Mouse (Mus musculus) thymus, postnatal 4 days (tissue): ENCODE data around the gene Rnf168.
"Not testable (repeated sequence)": the region's sequence is repeated elsewhere in the genome, so short reads cannot be mapped to it uniquely, and the experiment has no call there.

ENCODE experiments used
- DNase-seq: peaks from one replicate; pipeline ENCODE4 v3.0.0; 2021

Gene Rnf168

DNA sequence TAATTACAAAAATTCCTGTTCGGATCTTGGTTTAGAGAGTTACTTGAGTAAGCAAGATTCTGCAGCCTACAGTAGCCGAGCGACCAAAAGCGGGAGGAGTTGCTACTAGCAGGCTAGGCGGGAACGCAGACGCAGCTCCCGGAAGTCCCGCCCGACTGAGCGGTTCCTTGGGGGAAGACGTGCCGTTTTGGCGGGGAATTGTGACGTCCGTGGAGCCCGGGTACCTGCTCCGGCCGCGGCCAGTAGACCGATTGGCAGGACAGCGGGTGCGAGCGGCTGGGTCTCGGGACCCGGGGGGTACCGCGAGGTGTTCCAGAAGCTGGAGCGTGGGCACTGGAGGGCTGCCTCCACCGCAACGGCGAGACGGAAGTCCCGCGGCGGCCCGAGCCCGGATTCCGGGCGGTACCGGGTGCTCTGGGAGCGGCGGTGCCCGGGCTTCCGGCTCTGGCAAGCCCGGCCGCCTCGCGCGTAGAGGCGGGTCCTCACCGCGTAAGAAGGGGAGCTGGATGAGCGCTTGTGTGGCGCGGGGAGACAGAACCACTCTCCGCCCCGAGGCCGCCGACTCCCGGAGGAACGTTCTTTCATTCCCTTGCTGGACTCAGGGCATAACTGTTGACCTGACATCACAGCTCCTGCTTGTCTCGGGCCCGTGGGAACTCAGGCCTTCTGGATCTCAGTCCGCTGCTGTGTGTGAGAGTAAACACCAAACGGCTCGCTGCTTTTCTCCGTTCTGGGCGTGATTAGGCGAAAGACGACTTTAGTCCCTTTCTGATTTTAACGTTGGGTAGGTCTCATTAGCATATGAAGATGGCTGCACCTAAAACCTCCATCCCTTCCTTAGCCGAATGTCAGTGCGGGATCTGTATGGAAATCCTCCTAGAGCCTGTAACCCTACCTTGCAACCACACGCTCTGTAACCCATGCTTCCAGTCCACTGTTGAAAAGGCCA, at the start of gene Rnf168:
Rnf168 (plus strand) TSS at position 152 of the 949 bp plus-strand sequence.
- DNase-seq, result peak; percentile 88

DNA sequence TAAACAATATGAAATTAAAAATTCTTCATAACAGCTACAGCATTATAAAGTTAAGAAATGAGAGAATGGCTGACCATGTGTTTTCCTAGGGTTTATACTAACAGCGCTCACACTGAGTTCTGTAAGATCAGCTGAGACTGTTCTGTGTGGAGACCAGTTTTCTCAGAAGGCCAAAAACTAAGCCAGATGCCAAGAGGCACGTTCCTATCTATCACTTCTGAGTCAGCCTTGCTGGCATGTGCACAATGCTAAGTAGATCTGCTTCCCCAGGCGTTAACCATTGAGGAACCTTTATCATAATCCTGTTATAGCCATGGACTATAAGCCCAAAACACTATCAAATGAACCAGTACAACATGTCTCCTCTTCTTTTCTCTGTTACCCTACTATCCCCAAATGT, 45.2 kb upstream of the Rnf168 start:
- DNase-seq, result not testable (repeated sequence)

DNA sequence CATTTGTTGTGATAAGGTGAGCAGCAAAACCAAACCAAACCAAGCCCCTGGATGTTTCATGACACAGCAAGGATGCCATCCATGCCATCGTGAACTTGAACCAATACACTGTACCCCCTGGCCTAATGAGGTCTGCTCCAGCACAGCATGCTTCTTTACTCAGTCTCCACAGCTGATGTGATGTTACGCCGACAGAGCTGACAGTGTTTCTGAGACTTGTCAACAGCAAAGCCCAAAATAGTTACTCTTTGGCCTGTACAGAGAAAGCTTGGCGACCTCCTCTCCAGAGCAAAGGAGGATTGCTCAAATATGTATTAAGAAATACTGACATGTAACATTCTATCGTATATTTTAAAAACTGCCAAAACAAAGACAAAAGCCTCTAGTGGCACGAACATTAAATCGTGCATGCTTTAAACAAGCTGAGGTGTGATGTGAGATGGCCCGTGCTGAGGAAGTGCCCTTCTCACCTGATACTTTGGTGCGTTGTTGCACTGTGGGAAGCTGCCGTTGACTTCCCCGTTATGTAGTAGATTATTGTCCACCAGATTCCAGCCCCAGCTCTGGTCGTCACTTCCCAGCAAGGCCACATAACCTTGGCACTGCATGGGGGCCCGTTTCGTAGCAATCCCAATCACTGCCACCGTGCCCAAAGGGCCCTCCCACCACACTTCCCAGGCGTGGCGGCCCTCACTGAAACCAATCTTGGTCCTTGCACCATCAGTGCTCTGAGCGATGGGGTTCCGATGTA, 39.2 kb upstream of the Rnf168 start:
- DNase-seq, result no peak

DNA sequence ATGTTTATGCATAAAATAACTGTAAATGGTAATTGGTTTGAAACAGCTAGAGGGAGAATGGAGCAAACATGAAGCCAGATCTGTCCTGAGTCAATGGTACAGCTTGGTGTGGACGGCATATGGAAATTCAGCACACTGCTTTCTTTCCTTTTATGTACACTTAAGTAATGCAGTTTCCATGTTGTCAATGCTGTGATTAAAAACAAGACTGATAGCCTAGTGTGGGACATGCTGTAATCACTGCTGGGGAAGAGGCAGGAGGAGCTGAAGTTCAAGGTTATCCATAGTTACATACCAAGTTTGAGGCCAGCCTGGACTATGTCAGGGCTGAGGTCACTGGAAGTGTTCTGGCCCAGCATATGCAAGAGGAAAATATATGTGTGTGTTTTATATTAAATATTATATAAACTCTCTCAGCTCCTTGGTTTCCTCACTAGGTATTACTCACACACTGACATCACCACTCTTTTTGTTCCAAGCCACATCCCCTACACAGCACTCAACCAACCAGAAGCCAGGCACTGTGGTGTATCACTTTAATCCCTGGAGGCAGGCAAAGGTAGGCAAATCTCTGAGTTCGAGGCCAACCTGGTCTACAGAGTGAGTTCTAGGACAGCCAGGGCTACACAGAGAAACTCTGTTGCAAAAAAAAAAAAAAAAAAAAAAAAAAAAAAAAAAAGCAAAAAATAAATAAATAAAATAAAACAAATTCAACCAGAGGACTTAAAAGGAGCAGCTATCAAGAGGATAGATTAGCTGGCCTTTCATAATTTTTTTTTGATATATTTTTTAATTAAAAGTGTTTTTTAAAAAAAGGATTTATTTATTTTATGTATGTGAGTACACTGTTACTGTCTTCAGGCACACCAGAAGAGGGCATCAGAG, 37.6 kb upstream of the Rnf168 start:
- DNase-seq, result no peak

DNA sequence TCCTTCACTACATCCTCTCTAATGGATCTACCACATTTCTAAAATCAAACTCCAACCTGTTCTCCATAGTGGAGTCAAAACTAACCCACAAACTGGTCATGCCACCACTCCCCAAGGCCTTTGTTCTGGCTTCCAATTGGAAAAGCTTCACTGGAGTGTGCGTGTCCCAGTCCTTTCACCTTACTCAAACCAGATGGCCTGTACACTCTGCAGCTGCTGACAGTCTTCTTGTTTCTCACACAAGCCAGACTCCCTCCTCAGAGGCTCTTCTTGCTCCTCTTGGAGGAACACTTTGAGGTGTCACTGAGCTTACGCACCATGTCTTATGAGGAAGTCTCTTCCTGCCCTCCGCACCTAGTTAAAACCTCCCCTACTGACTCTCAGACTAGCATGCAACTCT, 33.4 kb upstream of the Rnf168 start:
- no peak for DNase-seq

DNA sequence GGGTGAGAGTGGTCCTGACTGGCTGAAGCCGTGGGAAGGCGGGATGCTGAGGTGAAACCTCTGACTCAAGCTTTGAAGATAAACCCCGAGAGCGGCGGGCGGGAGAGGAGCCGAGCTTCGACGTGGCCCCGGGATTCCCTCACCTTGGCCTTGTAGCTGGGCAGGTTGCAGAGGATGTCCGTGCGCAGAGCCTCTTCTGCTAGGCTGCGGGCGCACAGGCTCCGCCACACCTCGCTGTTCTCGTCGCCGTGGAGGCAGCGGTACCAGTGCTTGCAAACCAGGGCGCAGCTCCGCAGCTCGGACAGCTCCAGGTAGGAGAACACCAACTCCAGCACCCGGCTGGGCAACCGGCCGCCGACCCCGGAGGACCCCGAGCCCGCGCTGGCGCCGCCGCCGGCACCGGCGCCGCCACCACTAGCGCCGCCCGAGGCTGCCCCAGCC, 30.9 kb upstream of the Rnf168 start:
- peak; percentile 67 for DNase-seq

DNA sequence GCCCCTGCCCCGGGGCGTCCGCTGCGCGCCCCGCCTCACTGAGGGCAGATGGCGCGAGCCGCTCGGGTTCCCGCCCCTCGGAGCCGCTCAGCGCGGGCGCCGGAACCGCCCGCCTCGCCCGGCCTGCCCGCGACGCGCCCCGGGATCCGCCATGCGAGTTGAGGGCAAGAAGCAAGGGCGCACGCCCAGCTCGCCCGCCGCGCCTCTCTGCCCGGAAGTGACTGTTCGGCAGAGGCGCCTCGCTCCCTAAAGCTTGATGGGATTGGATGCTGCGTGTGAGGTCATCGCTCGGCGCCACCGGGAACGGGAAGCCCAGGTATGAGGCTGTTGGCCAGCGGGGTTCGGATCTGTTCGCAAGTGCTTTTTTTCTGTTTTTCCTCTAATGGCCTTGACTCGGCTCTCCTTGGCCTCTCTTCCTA, 30.3 kb upstream of the Rnf168 start, which contains the start of the genes Fbxo45 and Wdr53:
Fbxo45 (minus strand) TSS at position 207 of the 419 bp plus-strand sequence.
Wdr53 (plus strand) TSS at position 276 of the 419 bp plus-strand sequence.
- peak; percentile 96 for DNase-seq

DNA sequence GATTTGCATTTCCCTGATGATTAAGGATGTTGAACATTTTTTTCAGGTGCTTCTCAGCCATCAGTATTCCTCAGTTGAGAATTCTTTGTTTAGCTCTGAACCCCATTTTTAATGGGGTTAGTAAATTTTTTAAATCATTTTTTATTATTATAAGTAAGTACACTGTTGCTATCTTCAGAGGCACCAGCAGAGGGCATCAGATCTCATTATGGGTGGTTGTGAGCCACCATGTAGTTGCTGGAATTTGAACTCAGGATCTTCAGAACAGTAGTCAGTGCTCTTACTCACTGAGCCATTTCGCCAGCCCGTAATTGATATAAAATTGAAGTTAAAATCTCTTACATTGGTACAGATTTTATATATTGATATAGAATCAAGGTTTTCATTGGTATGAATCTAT, 13.0 kb upstream of the Rnf168 start:
- DNase-seq, result peak; percentile 63

DNA sequence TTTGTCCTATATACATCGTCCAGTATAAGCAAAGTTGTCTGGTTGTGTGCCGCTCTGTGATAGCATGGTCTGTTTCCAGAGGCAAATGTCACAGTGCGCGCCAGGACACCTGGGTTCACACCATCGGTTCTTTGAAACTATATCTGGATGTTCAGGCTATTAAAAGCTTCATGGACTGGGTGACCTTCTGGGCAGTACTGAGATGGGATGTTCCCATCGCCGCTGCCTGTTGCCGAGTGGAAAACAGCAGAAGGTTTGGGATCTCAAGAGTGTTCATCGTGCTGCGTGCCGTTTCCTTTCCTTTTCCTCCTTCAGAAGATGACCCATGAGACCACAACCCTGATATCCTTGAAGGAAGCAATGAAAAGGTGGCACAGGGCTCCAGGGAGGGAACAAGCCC, 6.0 kb upstream of the Rnf168 start, which contains the start of gene Smco1:
Smco1 (plus strand) TSS at position 178 of the 400 bp plus-strand sequence.
- no peak for DNase-seq

DNA sequence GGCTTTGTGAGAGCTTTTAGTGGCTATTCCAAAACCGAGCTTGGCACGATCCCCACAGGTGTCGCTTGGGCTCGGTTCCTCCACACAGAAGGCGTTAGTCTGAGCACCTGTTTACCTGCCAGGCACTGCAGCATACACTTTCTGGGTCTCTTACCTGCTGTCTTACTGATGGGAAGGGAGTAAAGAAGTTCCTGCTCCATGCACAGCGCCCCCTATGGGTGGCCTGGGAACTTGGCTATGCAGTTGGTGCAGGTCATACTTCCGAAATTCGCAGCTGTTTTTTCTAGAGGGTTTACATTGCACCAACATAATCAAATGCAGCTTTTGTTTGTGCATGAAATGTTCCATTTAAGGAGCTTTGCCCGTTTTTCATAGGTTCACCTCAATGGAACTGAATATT, 3.9 kb upstream of the Rnf168 start:
- DNase-seq, result peak; percentile 73

DNA sequence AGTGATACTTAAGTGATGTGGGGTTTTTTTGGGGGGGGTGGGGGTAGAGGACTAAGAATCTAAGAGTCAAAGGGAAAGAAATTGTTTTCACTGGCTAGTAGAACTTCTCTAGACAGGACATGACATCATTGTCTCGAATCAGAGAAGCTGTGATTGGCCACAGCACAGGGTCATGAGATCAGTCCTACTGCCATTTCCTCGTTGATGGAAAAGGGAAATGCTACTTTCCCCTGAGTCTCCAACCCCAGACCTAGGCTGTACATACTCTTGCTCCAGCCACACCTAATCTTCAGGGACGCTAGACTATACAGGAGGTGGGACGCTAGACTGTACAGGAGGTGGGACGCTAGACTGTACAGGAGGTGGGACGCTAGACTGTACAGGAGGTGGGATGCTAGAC, 2.2 kb upstream of the Rnf168 start:
- no peak for DNase-seq

DNA sequence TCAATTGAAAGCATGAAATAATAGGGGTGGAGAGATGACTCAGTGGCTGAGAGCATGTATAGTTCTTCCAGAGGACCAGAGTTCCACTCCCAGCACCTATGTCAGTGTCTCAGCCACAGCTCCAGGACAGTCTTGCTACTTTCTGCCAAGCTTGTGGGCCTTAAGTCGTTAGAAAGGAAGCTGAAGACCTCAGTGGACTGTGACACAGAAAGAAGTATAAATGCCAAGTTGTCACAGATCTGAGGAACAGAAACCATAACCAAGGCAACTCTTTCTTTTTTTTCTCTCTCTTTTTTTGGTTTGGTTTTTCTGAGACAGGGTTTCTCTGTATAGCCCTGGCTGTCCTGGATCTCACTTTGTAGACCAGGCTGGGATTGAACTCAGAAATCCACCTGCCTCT, 1.4 kb upstream of the Rnf168 start:
- DNase-seq, result no peak

DNA sequence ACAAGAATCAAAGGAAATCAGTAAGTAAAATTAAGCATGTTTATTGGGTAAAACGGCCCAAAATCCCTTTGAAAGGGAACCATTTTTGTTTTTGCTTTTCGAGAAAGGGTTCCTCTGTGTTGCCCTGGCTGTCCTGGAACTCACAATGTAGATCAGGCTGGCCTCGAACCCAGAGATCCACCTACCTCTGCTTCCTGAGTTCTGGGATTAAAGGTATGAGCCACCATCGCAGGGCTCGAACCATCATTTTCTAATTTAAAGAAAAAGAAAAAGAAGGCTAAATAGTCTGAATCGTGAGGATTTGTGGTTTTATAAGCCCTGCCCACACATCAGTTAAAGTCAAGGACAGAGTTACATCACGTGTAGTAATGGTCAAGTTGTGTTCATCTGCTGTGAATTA, 1.1 kb downstream of the Rnf168 start:
- no peak for DNase-seq

DNA sequence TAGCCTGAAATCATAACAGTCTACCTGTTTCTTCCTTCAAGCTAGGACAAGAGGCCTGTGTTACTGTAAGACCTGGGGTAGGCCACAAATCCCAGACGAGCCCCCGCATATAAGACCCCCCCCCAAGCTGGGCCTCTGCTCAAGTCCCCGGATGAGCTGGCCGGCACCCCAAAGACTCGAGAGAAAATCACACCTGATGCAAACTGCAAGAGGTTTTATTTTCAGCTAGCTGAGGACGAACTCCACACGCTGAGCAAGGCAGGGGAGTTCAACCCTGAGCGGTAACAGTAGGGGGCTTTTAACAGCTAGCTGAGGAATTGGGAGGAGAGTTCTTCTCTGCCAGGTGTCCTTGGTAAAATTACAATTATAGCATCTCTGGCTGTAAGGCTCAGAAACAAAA, 3.0 kb downstream of the Rnf168 start:
- no peak for DNase-seq

DNA sequence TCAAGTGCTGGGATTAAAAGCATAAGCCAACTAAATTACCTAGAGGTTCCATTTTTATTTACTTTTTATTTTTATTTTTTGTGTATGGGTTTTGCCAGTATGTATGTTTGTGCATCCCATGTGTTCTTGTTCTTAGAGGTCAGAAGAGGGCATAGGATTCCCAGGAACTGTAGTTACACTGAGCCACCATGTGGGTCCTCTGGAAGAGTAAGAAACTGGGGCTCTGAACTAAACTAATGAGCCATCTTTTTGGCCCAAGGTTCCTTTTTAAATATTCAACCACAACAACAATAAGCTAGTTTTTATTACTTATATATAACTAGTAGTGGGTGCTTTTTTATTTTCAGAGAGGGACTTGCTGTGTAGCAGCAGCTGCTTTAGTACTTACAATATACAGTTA, 5.3 kb downstream of the Rnf168 start:
- DNase-seq, result no peak

DNA sequence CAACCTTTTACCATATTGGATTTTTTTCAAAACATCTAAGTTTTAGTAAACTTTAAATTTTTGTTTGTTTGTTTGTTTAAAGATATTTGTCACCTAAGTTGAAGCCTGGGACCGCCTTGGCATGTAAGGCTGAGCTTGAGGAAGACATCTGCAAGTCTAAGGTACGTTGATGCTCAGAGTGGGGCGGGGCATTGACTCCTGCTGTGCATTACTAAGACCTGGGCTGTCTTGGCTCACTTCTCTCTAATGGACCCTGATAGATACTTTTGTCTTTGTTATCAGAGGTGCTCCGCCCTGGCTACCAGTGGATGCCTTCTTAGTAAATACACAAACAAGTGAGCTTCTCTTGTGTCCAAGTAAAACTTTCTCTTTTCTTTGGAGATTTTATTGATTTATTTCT, 14.6 kb downstream of the Rnf168 start:
- no peak for DNase-seq

DNA sequence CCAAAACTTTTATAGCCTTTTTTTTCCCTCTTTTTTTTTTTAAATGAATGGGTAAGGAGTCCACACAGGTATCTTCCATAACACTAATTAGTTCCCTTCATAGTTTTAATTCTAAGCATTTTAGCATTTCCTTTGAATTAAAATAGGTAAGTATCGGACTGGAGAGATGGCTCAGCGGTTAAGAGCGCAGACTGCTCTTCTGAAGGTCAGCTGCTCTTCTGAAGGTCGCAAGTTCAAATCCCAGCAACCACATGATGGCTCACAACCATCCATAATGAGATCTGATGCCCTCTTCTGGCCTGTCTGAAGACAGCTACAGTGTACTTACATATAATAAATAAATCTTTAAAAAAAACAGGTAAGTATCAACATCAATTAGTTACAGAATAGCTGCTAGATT, 22.4 kb downstream of the Rnf168 start:
- DNase-seq, result not testable (repeated sequence)

DNA sequence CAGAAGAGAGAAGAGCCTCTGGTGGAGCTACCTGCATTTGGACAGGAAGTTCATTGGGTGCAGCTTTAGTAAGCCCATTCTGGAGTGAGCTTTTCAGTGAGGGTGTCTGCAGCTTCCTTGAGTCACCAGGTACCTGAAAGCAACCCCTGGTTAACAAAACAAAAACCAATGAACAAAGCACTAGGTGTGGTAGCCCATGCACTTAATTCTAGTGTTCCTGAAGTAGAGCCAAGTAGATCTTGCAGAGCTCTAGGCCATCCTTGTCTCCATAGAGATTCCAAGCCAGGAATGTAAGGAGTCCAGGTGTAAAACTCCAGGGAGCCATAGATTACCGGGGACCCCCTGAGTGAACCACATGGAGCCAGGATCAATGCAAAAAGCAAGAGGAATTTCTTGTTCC, 25.8 kb downstream of the Rnf168 start:
- no peak for DNase-seq

DNA sequence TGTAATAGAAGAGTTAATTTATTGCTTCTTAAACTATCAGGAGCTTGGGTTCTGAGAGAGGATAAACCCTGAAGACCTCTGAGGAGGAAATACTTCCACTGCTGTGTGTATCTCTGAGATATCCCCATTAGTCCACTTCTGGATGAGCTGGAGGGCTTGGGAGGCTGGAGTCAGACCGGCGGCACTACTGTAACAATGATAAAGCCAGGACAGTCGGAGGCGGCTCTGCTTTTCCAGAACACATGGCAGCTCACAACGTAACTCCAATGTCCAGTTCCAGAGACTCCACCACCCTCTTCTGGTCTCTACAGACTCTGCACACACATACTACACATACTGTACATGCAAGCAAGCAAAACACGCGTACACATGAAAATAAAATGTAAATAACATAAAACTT, 26.6 kb downstream of the Rnf168 start:
- no peak for DNase-seq

DNA sequence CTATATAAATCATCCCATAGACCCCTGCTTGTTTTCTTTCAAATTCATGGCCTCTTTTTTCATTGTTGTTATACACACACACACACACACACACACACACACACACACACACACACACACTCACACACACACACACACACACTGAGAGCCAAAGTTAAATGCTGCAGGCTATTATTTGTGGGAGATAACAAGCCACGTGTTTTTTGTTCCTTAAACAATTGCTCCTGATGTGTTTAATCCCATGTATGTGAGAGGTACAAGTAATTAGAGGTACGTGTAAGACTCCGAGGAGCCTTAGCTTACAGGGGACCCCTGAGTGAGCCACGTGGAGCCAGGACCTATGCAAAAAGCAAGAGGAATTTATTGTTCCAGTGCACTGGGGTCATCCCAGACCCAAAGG, 34.7 kb downstream of the Rnf168 start:
- no peak for DNase-seq

DNA sequence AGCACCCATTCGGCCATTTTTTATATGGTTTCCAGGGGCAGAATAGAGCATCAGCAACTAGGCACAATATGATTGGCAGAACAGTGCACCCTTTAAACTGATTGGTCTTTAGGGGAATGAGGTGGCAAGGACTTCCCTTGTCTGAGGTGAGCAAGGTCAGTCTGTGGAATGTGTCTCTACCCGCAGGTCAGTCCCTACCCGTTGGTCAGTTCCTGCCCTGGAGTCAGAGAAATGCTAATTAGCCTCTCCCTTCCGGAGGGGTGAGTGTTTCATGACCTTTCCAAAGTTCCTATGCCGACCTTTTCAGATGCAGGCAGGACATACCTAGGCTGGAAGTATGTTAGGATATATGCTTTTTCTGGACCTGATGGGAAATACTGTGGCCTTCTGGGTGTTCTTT, 35.1 kb downstream of the Rnf168 start:
- no peak for DNase-seq

DNA sequence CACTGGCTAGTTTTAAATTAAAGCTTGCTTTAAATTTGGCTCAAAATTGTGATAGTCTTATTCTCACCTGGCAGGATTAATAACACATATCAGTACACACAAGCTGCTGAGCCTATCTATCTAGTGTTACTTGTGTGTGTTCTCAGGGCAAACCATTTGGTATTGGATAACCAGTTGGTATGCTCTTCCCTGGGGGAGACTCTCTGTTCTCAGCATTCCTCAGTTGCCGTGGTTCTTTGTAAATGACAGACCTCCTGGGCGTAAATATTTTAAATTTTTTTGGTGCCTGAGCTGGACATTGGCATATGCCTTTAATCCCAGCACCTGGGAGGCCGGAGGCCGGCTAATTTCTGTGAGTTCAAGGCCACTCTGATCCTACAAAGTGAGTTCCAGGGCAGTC, 35.6 kb downstream of the Rnf168 start:
- no peak for DNase-seq

DNA sequence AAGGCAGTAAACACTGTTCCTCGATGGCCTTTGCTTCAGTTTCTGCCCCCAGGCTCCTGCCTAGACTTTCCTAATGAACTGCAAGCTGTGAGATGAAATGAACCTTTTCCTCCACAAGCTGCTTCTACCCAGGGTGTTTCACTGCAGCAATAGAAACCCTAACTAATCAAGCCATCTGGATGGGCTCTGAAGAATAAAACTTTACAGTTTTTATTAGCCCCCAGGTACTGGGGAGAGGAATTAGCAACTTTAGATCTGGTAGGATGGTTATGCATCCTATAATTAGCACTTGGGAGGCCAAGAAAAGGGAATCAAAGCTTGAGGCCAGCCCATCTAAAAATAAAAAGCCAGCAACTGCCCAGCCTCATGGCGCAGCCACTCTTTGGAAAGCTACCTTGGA, 39.3 kb downstream of the Rnf168 start:
- no peak for DNase-seq
